Mouse (Mus musculus) liver, embryonic 16.5 days (tissue): Measurements from ENCODE around the gene 9430015G10Rik. TPM values are rescaled to one million over a fixed set of nuclear protein-coding genes. Genes with fewer than 3 reads are reported as not detected.

Experiments used
- ATAC-seq: fragments of 200-750 bp; cut with Nextera tagmentation; 2 replicates; pipeline ENCODE4 v1.8.0; 2017; ENCODE audit warnings: low read depth, mild to moderate bottlenecking, moderate number of reproducible peaks, moderate library complexity
- H3K27ac ChIP-seq: fragments of 300-500 bp; sonication (generic); 2 replicates; pipeline ENCODE4 v1.5.1; 2014; ENCODE audit warnings: mild to moderate bottlenecking, low read length
- H3K27me3 ChIP-seq: fragments of 300-500 bp; sonication (generic); 2 replicates; pipeline ENCODE4 v1.6.1; 2014; ENCODE audit warnings: low read depth, low read length, mixed read lengths; ENCODE audit not compliant: control insufficient read depth, insufficient read depth
- H3K36me3 ChIP-seq: fragments of 300-500 bp; sonication (generic); 2 replicates; pipeline ENCODE4 v1.6.1; 2014; ENCODE audit warnings: mild to moderate bottlenecking; ENCODE audit not compliant: control insufficient read depth, insufficient read depth
- H3K4me1 ChIP-seq: fragments of 300-500 bp; sonication (generic); 2 replicates; pipeline ENCODE4 v1.6.1; 2014; ENCODE audit warnings: low read depth, low read length, mixed read lengths; ENCODE audit not compliant: control insufficient read depth
- H3K4me2 ChIP-seq: fragments of 300-500 bp; sonication (generic); 2 replicates; pipeline ENCODE4 v1.6.1; 2014; ENCODE audit warnings: low read depth, low read length, mixed read lengths
- H3K4me3 ChIP-seq: fragments of 300-500 bp; sonication (generic); 2 replicates; pipeline ENCODE4 v1.5.1; 2014; ENCODE audit warnings: low read depth, mild to moderate bottlenecking, low read length
- H3K9ac ChIP-seq: fragments of 300-500 bp; sonication (generic); 2 replicates; pipeline ENCODE4 v1.6.1; 2014; ENCODE audit warnings: low read depth, low read length
- H3K9me3 ChIP-seq: fragments of 300-500 bp; sonication (generic); replicated peaks from 2 replicates; pipeline ENCODE4 v1.6.1; 2016; ENCODE audit warnings: low read length; ENCODE audit not compliant: control insufficient read depth
- WGBS: fragments of 180-500 bp; shearing (Covaris S2); extraction: QIAGEN DNeasy Blood & Tissue Kit; methylation state at CpG from one replicate; pipeline ENCODE4 v1.1.7; 2014; ENCODE audit not compliant: insufficient replicate concordance; 5-methylcytosine and 5-hydroxymethylcytosine counted together
- polyA plus RNA-seq: library from polyadenylated mRNA; unstranded; fragments of >200 nt; fragmentation: Nextera tagmentation; extraction: Ambion mirVana; gene quantifications from 2 replicates; pipeline ENCODE4 v1.2.1, GENCODE M21; 2015

Gene 9430015G10Rik
- polyA plus RNA-seq, 1 experiment from 2014 or later, result 13.4 TPM

- Histone ChIP-seq H3K27me3 (no peaks in the 10 kb centered on the region), H3K36me3 (no peaks in the 10 kb centered on the region), H3K4me2 (no peak overlapping the region), H3K4me3 (no peak overlapping the region), H3K9me3 (no peaks in the 10 kb centered on the region), H3K27ac (no peak overlapping the region), H3K9ac (no peak overlapping the region), H3K4me1 (peaks cover 11% of the 10 kb centered on the region)
- no peak for ATAC-seq
- 39% methylated on average over 1 of the region's 1 CpGs for WGBS
Observed at GRCm38 (mm10) chr4:156092765-156093164, 17.0 kb upstream of the 9430015G10Rik start.

- Histone ChIP-seq H3K4me1 (peaks cover 11% of the 10 kb centered on the region), H3K27me3 (no peaks in the 10 kb centered on the region), H3K4me3 (no peak overlapping the region), H3K36me3 (no peaks in the 10 kb centered on the region), H3K27ac (peak overlapping the region; percentile 37), H3K9me3 (no peaks in the 10 kb centered on the region), H3K9ac (no peak overlapping the region), H3K4me2 (no peak overlapping the region)
- WGBS, result 53% methylated on average over 5 of the region's 5 CpGs
- peak; percentile 64 for ATAC-seq
Observed at GRCm38 (mm10) chr4:156093758-156094157, 16.0 kb upstream of the 9430015G10Rik start.

- H3K27ac ChIP-seq, result no peak overlapping the region
- 78% methylated on average over 1 of the region's 1 CpGs for WGBS
Observed at GRCm38 (mm10) chr4:156096191-156096590, 13.6 kb upstream of the 9430015G10Rik start.

GRCm38 (mm10) chr4:156097770-156098366 is 11.9 kb upstream of the 9430015G10Rik start:
- no peak for ATAC-seq
- Histone ChIP-seq H3K9ac (no peak overlapping the region), H3K4me3 (no peak overlapping the region), H3K27ac (no peak overlapping the region), H3K36me3 (no peaks in the 10 kb centered on the region), H3K9me3 (no peaks in the 10 kb centered on the region), H3K4me2 (no peak overlapping the region), H3K4me1 (peaks cover 5% of the 10 kb centered on the region), H3K27me3 (no peaks in the 10 kb centered on the region)
- 59% methylated on average over 9 of the region's 9 CpGs for WGBS

More at GRCm38 (mm10) chr4:156096191-156096590, 13.6 kb upstream of the 9430015G10Rik start:
- H3K4me2 ChIP-seq, result no peak overlapping the region
- H3K4me1 ChIP-seq, result peaks cover 5% of the 10 kb centered on the region
- no peaks in the 10 kb centered on the region for H3K36me3 ChIP-seq
- no peak overlapping the region for H3K4me3 ChIP-seq
- no peaks in the 10 kb centered on the region for H3K27me3 ChIP-seq
- no peak overlapping the region for H3K9ac ChIP-seq
- H3K9me3 ChIP-seq, result no peaks in the 10 kb centered on the region
- no peak for ATAC-seq

GRCm38 (mm10) chr4:156099427-156099826 is 10.4 kb upstream of the 9430015G10Rik start:
- no peaks in the 10 kb centered on the region for H3K27me3 ChIP-seq
- H3K4me3 ChIP-seq, result no peak overlapping the region
- 55% methylated on average over 6 of the region's 6 CpGs for whole genome bisulfite sequencing
- no peaks in the 10 kb centered on the region for H3K4me1 ChIP-seq
- H3K9ac ChIP-seq, result no peak overlapping the region
- no peak for ATAC-seq
- no peak overlapping the region for H3K27ac ChIP-seq
- H3K9me3 ChIP-seq, result no peaks in the 10 kb centered on the region
- H3K4me2 ChIP-seq, result no peak overlapping the region
- no peaks in the 10 kb centered on the region for H3K36me3 ChIP-seq

GRCm38 (mm10) chr4:156100501-156100900 is 9.3 kb upstream of the 9430015G10Rik start:
- H3K4me2 ChIP-seq, result no peak overlapping the region
- peak; percentile 35; the same call in 1 of the 2 replicates for ATAC-seq
- 59% methylated on average over 5 of the region's 5 CpGs for WGBS

GRCm38 (mm10) chr4:156101481-156101903 is 8.3 kb upstream of the 9430015G10Rik start:
- ATAC-seq, result no peak
- no peak overlapping the region for H3K27ac ChIP-seq
- H3K4me1 ChIP-seq, result no peaks in the 10 kb centered on the region
- H3K27me3 ChIP-seq, result no peaks in the 10 kb centered on the region
- no peak overlapping the region for H3K4me2 ChIP-seq
- H3K9me3 ChIP-seq, result no peaks in the 10 kb centered on the region
- no peak overlapping the region for H3K9ac ChIP-seq
- no peaks in the 10 kb centered on the region for H3K36me3 ChIP-seq
- 24% methylated on average over 3 of the region's 3 CpGs for WGBS
- H3K4me3 ChIP-seq, result no peak overlapping the region

More at GRCm38 (mm10) chr4:156100501-156100900, 9.3 kb upstream of the 9430015G10Rik start:
- Histone ChIP-seq H3K9me3 (no peaks in the 10 kb centered on the region), H3K4me3 (no peak overlapping the region), H3K9ac (no peak overlapping the region), H3K4me1 (no peaks in the 10 kb centered on the region), H3K27ac (no peak overlapping the region), H3K27me3 (no peaks in the 10 kb centered on the region), H3K36me3 (no peaks in the 10 kb centered on the region)

DNA sequence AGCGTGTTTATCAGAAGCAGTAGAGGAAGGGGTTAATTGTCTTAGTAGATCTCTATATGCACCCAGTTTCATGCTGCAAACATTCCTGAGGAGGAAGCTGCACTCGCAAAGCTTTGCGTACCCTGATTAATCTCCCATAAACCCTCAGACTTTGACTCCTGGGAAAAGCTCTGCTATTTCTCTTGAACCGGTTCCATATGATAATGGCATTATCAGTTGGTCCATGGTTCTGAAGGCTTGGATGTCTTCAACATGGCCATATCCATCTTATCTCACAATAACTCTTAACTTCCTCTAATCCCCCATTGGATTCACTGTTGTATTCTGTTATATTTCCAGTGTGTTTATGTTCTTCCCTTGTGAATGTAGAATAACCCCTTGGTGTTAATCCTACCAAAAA is 6.4 kb upstream of the 9430015G10Rik start:
- H3K36me3 ChIP-seq, result no peaks in the 10 kb centered on the region
- ATAC-seq, result no peak
- 58% methylated on average over 4 of the region's 4 CpGs for WGBS

GRCm38 (mm10) chr4:156108606-156109546 is 906 bp upstream of the 9430015G10Rik start:
- 21% methylated on average over 13 of the region's 13 CpGs for WGBS
- peak overlapping the region; percentile 64 for H3K9ac ChIP-seq
- H3K27ac ChIP-seq, result peak overlapping the region; percentile 77
- no peaks in the 10 kb centered on the region for H3K9me3 ChIP-seq
- peaks cover 18% of the 10 kb centered on the region for H3K4me1 ChIP-seq
- ATAC-seq, result peak; percentile 31
- H3K27me3 ChIP-seq, result no peaks in the 10 kb centered on the region
- peak overlapping the region; percentile 83 for H3K4me3 ChIP-seq
- no peaks in the 10 kb centered on the region for H3K36me3 ChIP-seq
- peak overlapping the region; percentile 73 for H3K4me2 ChIP-seq

More for the DNA sequence above, 6.4 kb upstream of the 9430015G10Rik start:
- no peak overlapping the region for H3K4me3 ChIP-seq
- H3K9ac ChIP-seq, result no peak overlapping the region
- no peaks in the 10 kb centered on the region for H3K4me1 ChIP-seq
- no peaks in the 10 kb centered on the region for H3K9me3 ChIP-seq
- H3K4me2 ChIP-seq, result no peak overlapping the region
- H3K27me3 ChIP-seq, result no peaks in the 10 kb centered on the region
- no peak overlapping the region for H3K27ac ChIP-seq
